Mouse (Mus musculus) heart, embryonic 16.5 days (tissue): Measurements from ENCODE around the gene Sap30. TPM values are rescaled to one million over a fixed set of nuclear protein-coding genes. Genes with fewer than 3 reads are reported as not detected.
"Not testable (repeated sequence)": the region's sequence is repeated elsewhere in the genome, so short reads cannot be mapped to it uniquely, and the experiment has no call there.

ENCODE experiments used
- ATAC-seq: fragments of 200-750 bp; cut with Nextera tagmentation; replicated peaks from 2 replicates; pipeline ENCODE4 v1.8.0; 2017; ENCODE audit warnings: moderate number of reproducible peaks; ENCODE audit not compliant: insufficient read depth, low FRiP score; ENCODE audit errors: extremely low read depth
- H3K27ac ChIP-seq: fragments of 300-500 bp; sonication (generic); 2 replicates; pipeline ENCODE4 v1.5.1; 2014; ENCODE audit warnings: mild to moderate bottlenecking, low read length, control low read depth, moderate library complexity
- H3K27me3 ChIP-seq: fragments of 300-500 bp; sonication (generic); 2 replicates; pipeline ENCODE4 v1.6.1; 2014; ENCODE audit warnings: low read length, mixed read lengths; ENCODE audit not compliant: control insufficient read depth, insufficient read depth
- H3K36me3 ChIP-seq: fragments of 300-500 bp; sonication (generic); 2 replicates; pipeline ENCODE4 v1.6.1; 2014; ENCODE audit not compliant: control insufficient read depth, insufficient read depth
- H3K4me1 ChIP-seq: fragments of 300-500 bp; sonication (generic); 2 replicates; pipeline ENCODE4 v1.6.1; 2014; ENCODE audit warnings: low read length, mixed read lengths; ENCODE audit not compliant: control insufficient read depth, insufficient read depth
- H3K4me2 ChIP-seq: fragments of 300-500 bp; sonication (generic); 2 replicates; pipeline ENCODE4 v1.6.1; 2014; ENCODE audit warnings: low read depth, mild to moderate bottlenecking, control low read depth, low read length
- H3K4me3 ChIP-seq: fragments of 300-500 bp; sonication (generic); 2 replicates; pipeline ENCODE4 v1.5.1; 2014; ENCODE audit warnings: mild to moderate bottlenecking, control low read depth, low read length
- H3K9ac ChIP-seq: fragments of 300-500 bp; sonication (generic); 2 replicates; pipeline ENCODE4 v1.6.1; 2014; ENCODE audit warnings: low read length, control low read depth
- H3K9me3 ChIP-seq: fragments of 300-500 bp; sonication (generic); replicated peaks from 2 replicates; pipeline ENCODE4 v1.6.1; 2016; ENCODE audit warnings: low read length; ENCODE audit not compliant: control insufficient read depth
- WGBS: fragments of 180-500 bp; shearing (Covaris S2); extraction: QIAGEN DNeasy Blood & Tissue Kit; methylation state at CpG from one replicate; pipeline ENCODE4 v1.1.7; 2014; 5-methylcytosine and 5-hydroxymethylcytosine counted together
- polyA plus RNA-seq: library from polyadenylated mRNA; unstranded; fragments of >200 nt; fragmentation: Nextera tagmentation; extraction: Ambion mirVana; gene quantifications from 2 replicates; pipeline ENCODE4 v1.2.1, GENCODE M21; 2015

The Sap30 gene
- polyA plus RNA-seq, 1 experiment from 2014 or later = 44.5 TPM

DNA sequence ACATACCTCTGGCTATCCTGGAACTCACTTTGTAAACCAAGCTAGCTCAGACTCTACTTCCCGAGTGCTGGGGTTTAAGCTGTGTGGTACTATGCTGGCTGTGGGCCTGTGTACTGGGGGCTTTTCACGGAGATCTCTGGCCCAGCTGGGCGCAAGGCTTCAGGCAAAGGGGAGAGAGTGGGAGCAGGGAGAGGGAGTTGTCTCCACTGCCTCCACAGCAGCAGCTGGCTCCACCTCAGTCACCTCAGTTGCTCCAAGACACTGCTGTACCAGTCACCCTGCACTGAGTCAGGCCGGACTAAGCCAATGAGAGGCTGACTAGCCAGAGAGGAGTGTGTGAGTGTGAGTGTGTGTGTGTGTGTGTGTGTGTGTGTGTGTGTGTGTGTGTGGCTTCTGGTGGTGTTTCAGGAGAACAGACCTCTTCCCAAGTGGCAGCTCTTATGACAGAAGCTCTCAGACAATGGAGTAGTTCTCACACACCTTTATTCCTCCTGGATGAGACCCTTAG is 19.9 kb upstream of the Sap30 start:
- Histone ChIP-seq H3K9me3 (peaks cover 3% of the 10 kb centered on the region; the same call in 1 of the 2 replicates), H3K4me1 (peaks cover 3% of the 10 kb centered on the region; the same call in 1 of the 2 replicates), H3K4me2 (no peak overlapping the region), H3K4me3 (no peak overlapping the region), H3K27ac (no peak overlapping the region), H3K27me3 (no peaks in the 10 kb centered on the region), H3K36me3 (no peaks in the 10 kb centered on the region), H3K9ac (no peak overlapping the region)
- WGBS = 87% methylated on average over 4 of the region's 4 CpGs
- ATAC-seq = no peak

DNA sequence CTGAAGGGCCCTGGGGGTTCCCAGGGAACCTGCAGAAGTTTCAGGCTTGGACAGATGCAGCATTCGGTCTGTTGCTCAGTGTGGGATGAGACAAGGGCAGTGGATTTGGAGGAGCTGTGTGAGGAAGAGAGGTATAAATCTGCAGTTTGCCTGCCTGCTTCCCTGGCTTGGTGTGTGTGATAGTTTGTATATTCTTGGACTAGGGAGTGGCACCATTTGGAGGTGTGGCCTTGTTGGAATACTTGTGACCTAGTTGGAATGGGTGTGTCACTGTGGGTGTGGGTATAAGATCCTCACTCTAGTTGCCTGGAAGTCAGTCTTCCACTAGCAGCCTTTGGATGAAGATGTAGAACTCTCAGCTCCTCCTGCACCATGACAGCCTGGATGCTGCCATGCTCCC is 17.8 kb upstream of the Sap30 start:
- peak overlapping the region; percentile 34; the same call in 1 of the 2 replicates for H3K27ac ChIP-seq
- not testable (repeated sequence) for H3K36me3 ChIP-seq, H3K9ac ChIP-seq, H3K4me1 ChIP-seq, H3K27me3 ChIP-seq, H3K4me3 ChIP-seq, ATAC-seq, H3K9me3 ChIP-seq, H3K4me2 ChIP-seq
- 81% methylated on average over 1 of the region's 1 CpGs for WGBS

DNA sequence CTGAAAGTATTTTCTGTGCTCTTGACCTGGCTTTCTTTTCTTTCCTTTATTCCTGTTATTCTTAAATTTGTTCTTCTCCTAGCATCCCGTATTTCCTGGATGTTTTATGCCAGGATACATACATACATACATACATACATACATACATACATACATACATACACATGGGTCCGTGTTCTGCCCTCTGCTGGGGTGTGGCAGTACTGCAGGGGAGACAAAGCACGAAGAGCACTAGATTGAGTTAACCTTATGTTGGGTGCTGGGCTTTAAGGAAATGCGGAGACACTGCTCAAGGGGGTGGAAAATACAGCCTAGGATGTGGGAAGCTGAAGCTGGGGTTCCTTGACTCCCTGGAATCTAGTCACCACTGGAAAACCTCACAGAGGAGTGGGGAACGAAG is 16.0 kb upstream of the Sap30 start:
- ATAC-seq = no peak
- H3K4me1 ChIP-seq = peaks cover 3% of the 10 kb centered on the region

DNA sequence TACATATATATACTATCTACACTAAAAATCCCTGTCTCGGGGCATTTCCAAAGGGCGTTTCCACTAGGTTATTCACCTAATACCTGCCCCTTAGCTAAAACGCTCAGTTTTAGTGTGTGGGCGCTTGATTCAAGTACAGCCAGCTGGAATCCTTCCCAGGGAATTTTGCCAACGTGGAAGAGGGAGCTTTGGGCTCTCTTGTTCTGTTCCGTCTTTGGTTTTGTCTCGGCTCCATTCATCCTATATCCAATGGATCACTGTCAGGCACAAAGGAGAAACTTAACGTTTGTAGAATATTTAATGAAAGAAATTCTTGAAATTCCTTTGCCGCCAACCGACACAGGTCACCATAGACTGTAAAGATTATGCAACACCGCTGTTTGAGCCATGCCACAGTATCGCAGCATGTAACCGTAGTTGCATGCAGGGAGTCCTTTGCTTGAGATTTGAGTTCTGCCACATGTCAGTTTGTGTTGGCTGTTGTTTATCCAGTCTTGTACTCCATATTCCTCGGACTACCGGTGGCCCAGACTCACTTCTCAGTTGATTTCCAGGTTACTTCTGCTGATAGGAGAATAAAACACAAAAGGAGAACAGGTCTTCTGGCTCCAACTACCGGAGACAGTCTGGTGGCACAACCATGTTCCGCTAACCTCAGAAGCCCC is 11.3 kb upstream of the Sap30 start:
- Histone ChIP-seq H3K36me3 (0 out of 2 replicates have a peak, but pooled peaks cover 2% of the 10 kb centered on the region), H3K9me3 (peaks cover 3% of the 10 kb centered on the region; the same call in 1 of the 2 replicates), H3K27ac (peak overlapping the region; percentile 42; the same call in 1 of the 2 replicates), H3K9ac (peak overlapping the region; percentile 21; the same call in 1 of the 2 replicates), H3K27me3 (no peaks in the 10 kb centered on the region), H3K4me1 (peaks cover 7% of the 10 kb centered on the region), H3K4me2 (peak overlapping the region; percentile 47), H3K4me3 (peak overlapping the region; percentile 22)
- no peak for ATAC-seq
- 45% methylated on average over 17 of the region's 17 CpGs for whole genome bisulfite sequencing

More for the DNA sequence above, 16.0 kb upstream of the Sap30 start:
- H3K4me2 ChIP-seq = no peak overlapping the region
- peaks cover 3% of the 10 kb centered on the region; the same call in 1 of the 2 replicates for H3K9me3 ChIP-seq
- H3K4me3 ChIP-seq = no peak overlapping the region
- H3K36me3 ChIP-seq = no peaks in the 10 kb centered on the region
- H3K27ac ChIP-seq = no peak overlapping the region
- 51% methylated on average over 5 of the region's 5 CpGs for WGBS
- H3K27me3 ChIP-seq = no peaks in the 10 kb centered on the region
- H3K9ac ChIP-seq = no peak overlapping the region

DNA sequence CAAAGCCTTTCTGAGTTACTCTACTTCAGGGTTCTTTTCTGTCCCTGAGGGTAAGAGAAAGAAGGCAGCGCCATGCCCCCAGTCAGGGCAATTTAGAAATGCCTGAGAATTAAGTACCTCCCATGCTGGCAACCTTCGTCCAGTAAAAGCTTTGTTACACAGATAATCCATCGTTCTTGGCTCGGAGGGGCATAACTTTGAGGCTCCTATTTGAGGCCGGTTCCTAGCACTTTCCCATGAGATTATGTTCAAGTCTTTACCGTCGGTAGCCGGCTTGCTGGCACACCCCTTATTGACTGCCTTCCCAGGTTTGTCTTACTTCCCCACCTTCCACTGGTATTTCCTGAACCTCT is 10.8 kb upstream of the Sap30 start:
- peaks cover 3% of the 10 kb centered on the region; the same call in 1 of the 2 replicates for H3K9me3 ChIP-seq
- peak overlapping the region; percentile 22 for H3K4me3 ChIP-seq

DNA sequence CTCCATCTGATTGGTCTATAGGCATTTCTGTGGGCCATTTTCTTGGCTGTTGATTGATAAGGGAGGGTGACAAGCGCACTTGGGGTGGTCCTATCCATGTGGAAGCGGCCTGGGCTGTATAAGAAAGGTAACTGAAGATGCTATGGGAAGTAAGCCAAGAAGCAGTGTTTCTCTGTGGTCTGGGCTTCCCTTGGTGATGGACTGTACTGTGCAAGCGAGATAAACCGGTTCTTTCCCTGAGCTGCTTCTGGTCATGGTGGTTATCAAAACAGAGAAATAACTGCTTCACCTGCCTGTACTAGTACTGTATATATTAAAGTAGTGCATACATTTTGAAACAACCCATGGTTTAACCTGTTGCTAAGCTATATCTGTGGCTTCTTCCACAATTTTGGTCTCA is 4.2 kb upstream of the Sap30 start:
- 86% methylated on average over 4 of the region's 4 CpGs for WGBS
- H3K4me1 ChIP-seq = peaks cover 5% of the 10 kb centered on the region
- no peak overlapping the region for H3K27ac ChIP-seq
- no peaks in the 10 kb centered on the region for H3K27me3 ChIP-seq
- H3K36me3 ChIP-seq = 0 out of 2 replicates have a peak, but pooled peaks cover 3% of the 10 kb centered on the region
- H3K4me3 ChIP-seq = no peak overlapping the region
- no peak for ATAC-seq
- H3K4me2 ChIP-seq = no peak overlapping the region
- no peak overlapping the region for H3K9ac ChIP-seq
- H3K9me3 ChIP-seq = no peaks in the 10 kb centered on the region

More for the DNA sequence above, 10.8 kb upstream of the Sap30 start:
- peak overlapping the region; percentile 42; the same call in 1 of the 2 replicates for H3K27ac ChIP-seq
- 63% methylated on average over 8 of the region's 8 CpGs for WGBS
- H3K4me2 ChIP-seq = peak overlapping the region; percentile 47
- ATAC-seq = no peak
- H3K27me3 ChIP-seq = no peaks in the 10 kb centered on the region
- H3K4me1 ChIP-seq = peaks cover 7% of the 10 kb centered on the region
- peak overlapping the region; percentile 21; the same call in 1 of the 2 replicates for H3K9ac ChIP-seq
- 0 out of 2 replicates have a peak, but pooled peaks cover 3% of the 10 kb centered on the region for H3K36me3 ChIP-seq

DNA sequence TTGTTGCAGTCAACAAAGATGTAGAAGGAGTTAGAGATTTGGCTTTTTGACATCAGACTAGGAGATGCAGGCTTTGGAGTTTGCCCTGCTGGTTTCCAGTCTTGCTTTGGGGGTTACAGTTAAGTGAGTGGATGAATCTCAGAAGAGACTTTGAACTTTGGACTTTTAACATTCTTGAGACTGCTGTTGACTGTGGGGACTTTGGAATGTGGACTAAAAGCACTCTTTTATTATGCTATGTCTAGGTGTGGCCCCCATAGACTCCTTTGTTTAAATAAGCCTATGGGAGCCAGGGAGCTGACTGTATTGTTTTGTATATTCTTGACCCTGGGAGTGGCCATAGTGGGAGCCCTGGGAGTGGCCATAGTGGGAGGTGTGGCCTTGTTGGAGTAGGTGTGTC is 2.2 kb upstream of the Sap30 start:
- no peaks in the 10 kb centered on the region for H3K27me3 ChIP-seq
- peaks cover 12% of the 10 kb centered on the region for H3K4me1 ChIP-seq
- 0 out of 2 replicates have a peak, but pooled peaks cover 3% of the 10 kb centered on the region for H3K36me3 ChIP-seq
- no peaks in the 10 kb centered on the region for H3K9me3 ChIP-seq
- no peak overlapping the region for H3K4me2 ChIP-seq
- ATAC-seq = no peak
- H3K9ac ChIP-seq = no peak overlapping the region
- H3K4me3 ChIP-seq = no peak overlapping the region
- H3K27ac ChIP-seq = no peak overlapping the region

DNA sequence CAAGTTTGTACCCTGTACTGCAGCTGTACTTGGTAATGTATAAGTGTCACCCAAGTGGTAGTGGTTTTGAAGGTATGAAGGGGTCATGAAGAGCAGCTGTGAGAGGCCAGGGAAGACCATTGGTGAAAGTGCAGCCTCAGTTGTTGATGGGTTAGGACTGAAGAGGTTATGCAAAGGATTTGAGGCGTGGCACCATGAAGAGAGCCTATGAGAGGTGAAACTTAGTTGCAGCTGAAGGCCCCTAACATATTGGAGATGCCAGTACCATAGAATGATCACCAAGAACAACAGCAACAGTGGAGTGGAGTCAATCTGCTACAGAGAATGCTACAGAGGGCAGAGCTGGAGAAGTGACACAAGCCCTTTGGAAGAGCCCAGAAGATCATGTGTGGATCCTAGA is 1.7 kb upstream of the Sap30 start:
- Histone ChIP-seq H3K9ac (0 out of 2 replicates have a peak overlapping the region, but pooled peaks have one; percentile 34), H3K4me2 (no peak overlapping the region), H3K36me3 (0 out of 2 replicates have a peak, but pooled peaks cover 3% of the 10 kb centered on the region), H3K27me3 (no peaks in the 10 kb centered on the region), H3K4me3 (no peak overlapping the region), H3K27ac (peak overlapping the region; percentile 95), H3K9me3 (no peaks in the 10 kb centered on the region), H3K4me1 (peaks cover 12% of the 10 kb centered on the region)
- WGBS = 96% methylated on average over 1 of the region's 1 CpGs
- no peak for ATAC-seq

DNA sequence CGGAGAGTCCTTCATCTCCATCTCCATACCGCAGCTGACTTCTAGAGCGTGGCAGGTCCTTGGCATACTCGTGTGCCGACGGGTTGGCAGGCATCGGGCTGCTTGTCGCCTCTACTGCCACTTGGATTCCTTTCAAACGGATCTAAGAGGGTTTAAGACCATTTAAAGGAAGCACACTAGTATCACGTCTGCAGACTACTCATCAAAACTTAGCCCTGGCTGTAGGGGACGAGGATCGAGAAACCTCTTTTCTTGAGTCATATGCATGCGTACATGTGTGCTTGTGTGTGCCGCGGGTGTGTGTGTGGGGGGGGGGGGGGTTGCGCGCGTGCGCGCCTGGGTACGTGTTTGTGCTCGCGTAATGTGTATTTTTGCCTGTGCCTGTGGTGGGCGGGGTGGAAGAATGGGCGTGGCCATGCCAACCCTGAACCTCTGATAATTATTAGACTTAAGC is 679 bp upstream of the Sap30 start:
- Histone ChIP-seq H3K4me3 (peak overlapping the region; percentile 99), H3K4me2 (peak overlapping the region; percentile 72), H3K9me3 (no peaks in the 10 kb centered on the region), H3K27me3 (no peaks in the 10 kb centered on the region), H3K4me1 (peaks cover 12% of the 10 kb centered on the region), H3K36me3 (peaks cover 3% of the 10 kb centered on the region; the same call in 1 of the 2 replicates), H3K27ac (peak overlapping the region; percentile 95), H3K9ac (peak overlapping the region; percentile 79)
- peak; percentile 49 for ATAC-seq
- under 1% methylated on average over 25 of the region's 25 CpGs for WGBS
